Mouse (Mus musculus): ENCODE measurements around the gene Tcerg1l.

Tcerg1l gene

DNA sequence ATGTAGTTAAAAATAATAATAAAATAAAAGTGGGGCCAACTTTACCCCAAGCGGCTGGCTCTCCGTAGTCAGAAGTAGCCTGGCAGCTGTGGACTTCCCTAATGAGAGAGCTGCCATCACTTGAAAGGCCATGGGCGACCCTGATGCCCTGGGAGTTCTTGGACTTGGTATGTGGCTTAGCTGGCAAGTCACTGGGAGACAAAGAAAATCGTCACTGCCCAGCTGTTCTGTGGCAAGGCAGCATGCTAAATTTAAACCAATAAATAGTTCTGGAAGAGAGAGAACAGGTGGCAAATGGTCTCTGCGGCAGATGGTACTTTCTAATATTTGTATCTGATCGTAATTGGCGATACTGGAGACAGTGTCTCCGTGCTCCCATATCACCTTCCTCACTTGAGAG is 40.1 kb downstream of the Tcerg1l start:
- CTCF ChIA-PET, result no interaction called here

DNA sequence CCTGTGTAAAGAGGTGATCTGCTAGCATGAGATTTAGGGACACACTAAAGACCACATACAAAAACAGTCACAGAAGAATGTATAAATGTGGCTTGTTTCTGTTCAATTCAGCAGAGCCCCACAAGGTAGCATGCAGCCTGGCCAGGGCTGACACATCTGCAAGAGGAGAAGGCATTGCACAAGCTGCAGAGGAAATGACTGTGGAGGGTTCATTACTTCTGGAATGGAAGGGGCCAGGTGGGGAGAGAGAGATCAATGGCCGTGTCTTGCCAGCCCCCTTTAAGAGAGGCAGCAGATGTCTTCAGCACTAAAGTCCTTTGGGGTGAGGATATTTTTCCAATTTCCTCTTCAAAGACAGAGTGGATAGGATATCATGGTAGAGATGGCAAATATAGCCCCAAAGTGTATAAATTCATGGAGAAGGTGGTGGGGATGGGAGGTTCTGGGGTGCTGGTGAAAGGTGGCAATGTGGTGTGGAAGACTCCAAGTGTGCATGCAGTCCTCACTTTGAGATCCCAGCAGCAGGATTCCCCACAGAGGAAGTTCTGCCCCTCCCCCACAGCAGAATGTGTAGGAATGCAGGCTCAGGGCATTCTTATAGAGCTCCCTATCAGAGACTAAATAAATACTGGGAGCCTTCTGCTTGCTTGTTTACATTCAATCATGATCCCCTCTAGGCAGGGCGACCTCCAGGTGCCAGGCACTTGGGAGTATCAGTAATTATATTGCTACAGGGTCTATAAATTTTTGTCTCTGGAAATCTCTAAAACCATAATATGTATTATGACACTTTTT is 40.7 kb downstream of the Tcerg1l start:
- CTCF ChIA-PET, result no interaction called here

DNA sequence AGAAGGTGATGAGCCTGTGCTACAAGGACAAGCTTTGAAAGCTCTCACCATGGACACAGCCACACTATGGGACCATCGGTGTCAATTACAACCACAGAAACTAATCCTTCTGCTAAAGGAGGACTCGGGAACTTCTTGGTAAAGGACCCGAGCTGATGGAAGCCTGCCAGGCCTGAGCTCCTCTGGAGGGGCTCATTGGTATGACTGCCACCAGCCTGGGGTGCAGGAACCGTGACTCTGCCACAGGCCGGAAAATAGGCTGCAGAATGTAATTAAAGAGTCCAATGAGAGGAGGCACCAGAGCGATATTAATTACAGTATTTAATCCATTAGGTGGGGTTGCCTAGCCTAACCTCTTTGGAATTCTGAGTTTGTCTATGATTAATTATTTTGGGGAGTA is 52.1 kb downstream of the Tcerg1l start:
- CTCF ChIA-PET, result no interaction called here

DNA sequence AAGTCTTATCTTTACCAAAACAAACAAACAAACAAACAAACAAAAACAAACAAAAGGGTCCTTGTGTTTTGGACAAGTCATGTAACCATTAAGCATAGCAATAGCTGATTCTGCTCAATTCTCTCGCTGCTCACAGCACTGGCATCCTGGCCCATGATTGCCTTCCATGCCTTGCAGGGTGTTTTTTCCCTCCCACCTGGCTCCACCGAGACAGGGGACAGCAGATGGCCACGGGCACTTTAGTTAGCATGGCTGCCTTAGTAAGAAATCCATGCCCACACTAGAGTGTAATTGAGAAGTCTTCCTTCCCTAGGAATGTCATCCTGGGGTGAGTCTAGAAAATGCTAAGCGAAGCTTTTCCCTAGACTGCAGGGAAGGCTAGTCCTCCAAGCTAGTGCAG is 59.1 kb downstream of the Tcerg1l start:
- CTCF ChIA-PET, result no interaction called here

DNA sequence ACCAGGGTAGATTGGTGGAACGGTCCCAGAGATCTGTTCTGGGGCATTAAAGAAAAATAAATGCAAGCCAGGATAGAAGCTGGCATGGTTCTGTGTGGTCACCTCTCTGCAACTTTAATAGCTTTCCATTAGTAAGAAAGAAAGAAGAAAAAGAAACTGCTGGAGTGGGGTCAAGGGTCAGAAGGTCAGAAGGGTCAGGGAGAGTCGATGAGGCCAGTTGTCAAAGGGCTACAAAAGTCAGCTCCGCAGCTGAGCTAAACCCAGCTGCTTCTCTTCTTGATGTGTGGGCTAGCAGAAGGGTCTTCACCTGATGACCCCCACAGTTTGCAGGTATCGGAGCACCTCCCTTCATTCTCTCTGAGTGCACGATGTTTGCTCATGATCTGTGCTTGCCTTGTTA is 59.6 kb downstream of the Tcerg1l start:
- CTCF ChIA-PET, result no interaction called here

DNA sequence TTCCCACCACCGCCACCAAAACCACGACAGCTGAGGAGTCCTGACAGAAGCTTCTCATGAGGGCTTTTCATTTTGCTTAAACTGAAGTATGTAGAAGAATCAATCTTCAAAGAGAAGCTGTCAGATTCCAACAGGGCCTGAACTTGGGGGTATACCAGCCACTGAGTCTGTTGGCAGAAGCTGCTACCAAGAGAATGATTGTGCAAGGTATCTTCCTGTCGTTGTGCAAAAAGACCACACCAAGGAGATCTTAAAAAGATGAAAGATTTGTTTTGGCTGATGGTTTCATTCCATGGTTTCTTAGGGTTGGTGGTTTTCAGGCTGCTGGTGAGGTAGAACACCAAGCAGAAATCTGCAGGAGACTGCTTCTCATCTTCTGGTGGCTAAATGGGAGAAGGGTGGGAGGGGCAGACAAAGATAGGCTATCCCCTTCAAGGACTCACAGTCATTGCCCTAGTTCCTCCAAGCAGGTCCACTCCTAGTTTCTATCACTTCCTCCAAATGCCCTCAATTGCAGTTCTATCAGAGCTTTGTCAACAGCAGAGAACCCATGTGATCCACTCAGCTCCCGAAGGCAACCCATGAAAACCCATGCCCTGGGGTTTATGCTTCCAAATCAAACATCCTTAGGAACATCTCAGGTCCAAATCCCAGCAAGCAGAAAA is 64.9 kb downstream of the Tcerg1l start:
- CTCF ChIA-PET, result no interaction called here

DNA sequence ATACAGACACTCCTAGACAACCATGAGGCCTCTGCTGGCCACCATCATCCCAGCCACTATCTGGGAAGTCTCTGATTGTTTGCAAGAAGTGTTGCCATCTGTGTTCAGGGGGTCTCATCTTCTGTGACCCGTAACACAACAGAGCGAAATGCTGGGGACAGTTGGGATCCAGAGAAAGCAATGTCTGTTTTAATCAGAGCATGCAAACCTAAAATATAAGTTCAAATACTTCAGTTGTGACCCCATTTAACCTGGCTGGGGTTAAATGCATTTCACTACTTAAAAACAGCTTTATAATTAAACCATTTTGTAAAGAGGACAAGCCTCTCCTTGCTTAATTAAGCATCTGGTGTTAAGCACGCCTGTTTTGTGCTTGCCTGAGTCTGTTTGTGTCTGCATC is 66.3 kb downstream of the Tcerg1l start:
- CTCF ChIA-PET, result no interaction called here

DNA sequence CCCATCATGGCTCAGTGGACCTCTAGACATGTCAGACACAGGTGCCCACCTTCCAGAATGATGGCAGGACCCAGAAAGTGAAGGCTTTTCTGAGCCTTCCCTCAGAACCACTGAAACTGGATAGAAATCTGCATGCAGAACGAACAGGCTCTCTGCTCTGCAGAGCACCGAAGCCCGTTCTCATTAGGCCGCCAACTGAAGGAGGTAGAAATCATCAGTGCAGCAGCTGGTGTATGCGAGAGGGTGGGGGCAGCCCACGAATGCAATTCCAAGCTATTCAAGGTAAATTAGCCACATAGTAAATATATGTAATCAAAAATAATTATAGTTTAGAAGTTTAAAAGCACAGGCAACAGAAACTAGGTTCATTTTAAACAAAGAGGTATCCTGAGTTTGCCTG is 68.9 kb downstream of the Tcerg1l start:
- CTCF ChIA-PET, result no interaction called here

DNA sequence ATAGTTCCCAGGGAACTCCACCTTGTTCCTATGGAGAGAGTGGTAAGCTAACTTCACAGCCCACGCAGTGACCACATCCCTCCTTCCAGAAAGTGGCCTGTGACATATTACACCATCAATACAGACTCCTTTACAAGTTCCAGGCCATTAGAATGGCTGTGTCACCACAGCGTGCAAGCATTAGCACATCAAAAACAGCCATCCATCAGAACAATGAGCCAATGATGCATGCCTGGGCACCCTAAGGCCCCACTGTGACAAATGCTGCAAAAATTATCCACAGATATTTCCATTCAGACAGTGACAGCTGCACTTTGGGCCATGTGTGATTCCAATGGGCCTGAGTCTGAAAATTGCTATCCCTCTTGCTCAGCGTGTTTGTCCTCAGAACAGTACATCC is 70.8 kb downstream of the Tcerg1l start:
- CTCF ChIA-PET, result no interaction called here

DNA sequence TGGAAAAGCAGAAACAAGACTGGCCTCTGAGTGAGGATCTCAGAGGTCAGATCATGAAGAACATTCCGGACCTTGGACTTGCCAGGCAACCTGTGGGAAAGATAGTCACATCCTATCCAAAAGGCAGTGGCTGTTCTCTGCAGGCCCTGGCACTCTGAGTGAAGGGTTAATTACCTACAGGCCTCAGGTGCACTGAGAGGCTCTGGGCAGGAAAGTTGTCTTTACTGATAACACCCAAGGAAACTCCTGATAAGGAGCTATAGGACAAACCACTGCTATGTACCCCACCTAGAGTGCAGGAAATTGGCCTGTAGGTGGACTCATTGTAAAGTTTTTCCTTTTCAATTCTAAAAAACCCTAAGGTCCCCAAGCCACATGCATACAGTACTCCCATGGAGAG is 83.8 kb downstream of the Tcerg1l start:
- CTCF ChIA-PET, result no interaction called here

DNA sequence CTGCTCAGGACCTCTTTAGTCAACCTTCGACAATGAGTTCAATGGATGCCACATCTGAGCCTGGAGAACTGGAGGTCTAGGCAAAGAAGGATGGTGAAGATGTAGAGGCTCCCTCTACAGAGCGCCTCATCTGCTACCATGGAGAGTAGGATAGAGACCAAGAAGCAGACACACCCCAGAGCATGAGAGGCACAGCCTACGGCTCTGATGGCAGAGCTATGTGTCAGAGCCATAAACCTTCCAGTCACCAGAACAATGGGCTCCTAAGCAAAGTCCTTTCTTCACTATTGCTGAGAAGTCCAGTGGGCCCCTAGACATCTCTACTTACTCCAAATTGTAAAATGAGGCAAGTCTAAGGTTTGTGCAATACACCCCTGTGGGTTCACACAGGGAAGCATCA is 91.4 kb downstream of the Tcerg1l start:
- CTCF ChIA-PET, result no interaction called here

DNA sequence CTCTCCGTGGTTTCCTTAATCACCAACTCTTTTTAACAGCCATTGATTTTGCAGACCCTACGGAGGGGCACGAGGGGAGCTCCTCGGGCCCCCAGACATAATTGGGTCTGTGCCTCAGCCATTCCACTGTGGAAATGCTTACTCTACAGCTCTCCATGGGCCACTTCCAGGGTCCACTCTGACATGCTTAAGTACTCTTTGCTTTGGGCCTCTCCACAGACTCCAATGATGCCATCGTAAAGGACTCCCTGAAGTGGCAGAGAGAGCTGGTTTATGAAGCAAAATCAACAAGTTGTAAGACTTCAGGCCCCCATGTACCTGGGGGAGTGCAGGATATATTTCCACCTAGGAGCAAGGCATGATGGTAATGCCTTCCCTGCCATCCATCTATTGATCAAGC is 112.7 kb downstream of the Tcerg1l start:
- CTCF ChIA-PET, result no interaction called here

DNA sequence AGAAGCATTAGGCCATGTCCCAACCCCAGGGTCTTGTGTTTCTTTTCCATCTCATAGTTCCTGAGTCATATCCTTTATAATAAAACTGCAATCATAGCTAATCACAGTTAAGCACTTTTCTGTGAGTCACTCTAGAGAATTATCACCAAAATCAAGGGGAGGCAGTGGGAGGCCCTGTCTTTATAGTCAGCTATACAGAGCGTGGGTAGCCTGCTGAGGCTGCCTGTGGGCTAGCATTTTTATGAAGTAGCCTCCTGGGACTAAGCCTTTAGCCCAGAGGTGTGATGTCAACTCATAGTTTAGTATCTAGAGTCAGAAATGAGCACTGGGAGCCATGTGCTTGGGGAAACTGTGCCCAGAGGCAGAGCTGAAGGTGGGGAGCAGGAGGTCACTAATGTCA is 122.3 kb downstream of the Tcerg1l start:
- CTCF ChIA-PET, result no interaction called here

DNA sequence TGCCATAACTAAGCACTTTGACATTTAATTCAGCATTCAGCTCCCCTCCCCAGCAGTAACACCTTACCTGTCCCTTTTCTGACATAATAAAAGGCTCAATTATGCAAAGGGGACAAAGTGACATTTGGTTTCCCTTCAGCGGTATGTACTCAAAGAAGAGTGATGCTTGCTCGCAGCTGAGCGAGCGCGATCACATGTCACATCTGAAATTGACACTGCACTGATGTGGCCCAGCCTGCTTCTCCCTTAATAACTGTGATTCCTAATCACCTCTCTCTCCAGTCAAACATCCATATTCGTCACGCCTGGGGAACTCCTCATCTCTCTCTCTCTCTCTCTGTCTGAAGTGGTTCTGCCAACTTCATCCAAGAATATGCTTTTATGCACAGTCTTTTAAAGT is 126.2 kb downstream of the Tcerg1l start:
- CTCF ChIA-PET, result no interaction called here

DNA sequence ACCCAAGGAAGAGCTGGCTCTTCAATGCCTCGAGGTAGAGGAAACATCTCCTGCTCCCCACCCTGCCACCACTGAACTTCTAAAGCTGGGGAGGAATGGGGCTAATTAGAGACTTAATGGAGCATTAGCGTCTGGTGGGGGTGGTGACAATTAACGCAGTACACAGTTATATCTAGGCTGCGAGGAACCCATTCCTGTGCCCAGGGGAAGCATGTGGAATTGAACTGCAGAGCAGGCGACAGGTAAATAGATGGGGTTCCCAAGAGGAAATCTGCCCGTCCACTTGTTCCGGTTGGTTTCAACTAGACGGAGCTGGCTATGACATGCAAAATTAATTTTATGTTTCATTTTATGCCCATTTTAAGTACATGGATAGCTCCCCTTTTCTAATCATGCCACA is 128.1 kb downstream of the Tcerg1l start:
- CTCF ChIA-PET, result no interaction called here

DNA sequence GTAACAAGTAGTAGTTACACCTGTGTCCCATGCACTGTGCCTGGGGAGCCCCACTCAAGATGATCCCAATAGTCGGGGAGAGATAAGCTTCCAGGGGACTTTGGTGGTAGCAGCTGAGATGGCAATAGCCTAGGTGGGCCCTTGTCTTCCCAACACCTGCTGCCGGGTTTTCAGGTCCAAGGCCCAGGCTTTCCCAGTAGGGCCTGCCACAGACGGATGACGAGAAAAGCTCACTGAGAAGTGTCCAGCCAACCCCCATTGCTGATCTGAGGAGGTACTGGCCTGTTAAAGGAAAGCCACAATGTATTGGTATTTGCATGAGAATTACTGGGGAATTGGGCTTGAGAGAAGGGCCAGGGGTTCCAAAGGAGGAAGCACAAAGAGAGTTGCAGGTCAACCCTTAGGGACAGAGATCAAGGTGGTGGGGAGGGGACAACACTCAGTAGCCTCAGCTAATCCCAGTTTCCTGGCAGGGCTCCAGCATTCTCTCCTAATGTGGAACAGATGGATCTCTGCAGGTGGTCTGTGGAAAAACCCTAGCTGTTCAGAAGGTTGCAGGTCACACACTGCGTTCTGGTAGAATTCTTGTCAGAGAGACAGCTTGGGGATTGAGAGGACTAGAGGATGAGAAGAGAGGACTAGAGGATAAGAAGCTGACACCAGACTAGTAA is 129.4 kb downstream of the Tcerg1l start:
- CTCF ChIA-PET, result no interaction called here

DNA sequence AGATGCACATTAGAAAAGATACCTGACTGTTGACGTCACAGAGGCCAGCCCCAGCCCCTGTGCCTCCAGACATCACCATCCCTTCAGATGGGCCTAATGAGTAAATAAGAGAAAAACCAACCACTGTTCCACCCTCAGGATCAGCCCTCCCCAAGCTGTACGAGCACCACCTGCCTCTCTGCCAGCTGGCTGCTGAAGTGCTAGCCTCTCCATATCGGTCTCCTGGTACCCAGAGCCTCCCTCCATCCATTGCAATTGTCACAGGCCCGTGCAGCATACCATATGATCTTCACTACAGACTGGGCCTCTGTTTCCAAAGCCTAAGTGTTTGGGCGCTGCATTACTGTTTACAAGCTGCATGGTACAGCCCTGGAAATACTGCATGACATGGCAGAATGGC is 148.9 kb downstream of the Tcerg1l start:
- CTCF ChIA-PET, result no interaction called here

DNA sequence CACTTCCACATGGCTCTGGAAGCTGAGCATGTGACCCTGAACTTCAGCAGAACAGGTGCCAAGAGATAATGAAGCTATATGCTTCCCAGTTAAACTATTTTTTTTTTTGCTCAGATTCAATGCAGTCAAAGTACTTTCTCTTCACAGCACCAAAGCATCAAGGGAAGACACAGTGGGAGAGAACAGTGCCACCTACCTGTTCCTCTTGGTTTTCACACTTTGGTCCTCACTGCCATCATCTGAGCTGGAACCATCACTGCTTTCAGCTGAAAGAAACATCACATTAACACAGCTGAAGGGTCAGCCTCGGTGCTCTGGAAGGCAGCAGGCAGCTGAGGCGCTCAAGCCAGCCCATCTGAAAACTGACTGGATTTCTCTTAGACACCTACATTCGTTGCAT is 149.4 kb downstream of the Tcerg1l start:
- CTCF ChIA-PET, result no interaction called here

DNA sequence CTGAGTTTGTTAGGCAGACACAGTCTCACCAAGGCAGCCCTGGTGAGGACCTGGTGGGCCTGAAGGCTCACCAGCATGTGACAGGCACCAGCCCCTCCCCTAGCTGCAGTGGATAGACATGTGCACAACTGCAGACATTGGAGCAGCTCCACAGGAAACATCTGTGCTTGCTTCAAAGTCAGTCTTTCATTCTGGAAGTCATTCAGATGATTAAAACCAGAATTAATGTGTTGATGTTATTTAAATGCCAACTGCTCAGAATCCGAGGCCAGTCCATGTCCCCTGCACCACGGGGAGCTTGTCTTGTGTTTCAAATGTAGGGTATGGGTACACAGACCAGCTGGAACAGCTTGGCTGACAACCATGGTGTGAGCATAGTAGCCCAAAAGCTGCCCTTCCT is 150.8 kb downstream of the Tcerg1l start:
- CTCF ChIA-PET, result no interaction called here

DNA sequence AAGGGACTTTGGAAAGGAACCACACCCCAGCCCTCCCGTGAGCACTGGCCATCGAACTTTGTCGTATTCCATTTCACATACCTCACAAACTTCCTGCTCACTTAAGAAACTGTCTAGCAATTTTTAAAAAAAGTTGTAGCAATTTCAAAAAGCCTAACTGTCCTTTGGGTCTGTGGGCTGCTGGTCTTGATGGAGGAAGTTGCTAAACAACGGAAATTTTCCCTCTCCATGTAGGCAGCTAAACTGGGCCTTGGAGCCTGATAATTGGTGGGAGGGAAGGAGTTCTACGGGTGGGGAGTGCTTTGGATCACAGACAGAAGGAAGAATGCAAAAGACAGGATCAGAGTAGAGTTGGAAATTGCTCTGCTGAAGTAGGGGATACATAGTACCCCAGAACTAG is 155.3 kb downstream of the Tcerg1l start:
- CTCF ChIA-PET, result no interaction called here

DNA sequence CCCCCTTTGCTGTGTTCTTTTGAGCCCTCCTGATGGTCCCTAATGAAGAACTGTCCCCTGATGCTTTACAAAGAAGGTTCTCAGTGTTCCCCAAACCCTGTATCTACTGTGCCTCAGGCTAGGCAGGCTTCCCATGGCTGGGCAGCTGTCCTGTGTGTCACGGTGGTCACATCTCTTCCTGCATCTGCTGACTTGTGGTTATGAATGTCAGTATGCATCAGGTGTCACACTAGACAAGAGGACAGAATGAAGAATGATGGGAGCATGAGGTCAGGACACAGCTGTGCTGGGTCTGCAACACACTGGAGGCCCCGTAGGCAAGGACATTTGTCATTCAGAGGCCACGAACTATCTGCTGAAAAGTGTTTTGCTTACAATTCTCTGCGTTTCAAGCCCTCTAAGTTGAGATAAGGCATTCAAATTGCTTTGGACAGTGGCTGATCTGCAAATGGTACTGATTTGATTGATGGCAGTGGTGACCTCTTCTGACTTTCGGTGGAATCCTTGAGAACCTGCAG is 159.8 kb downstream of the Tcerg1l start:
- CTCF ChIA-PET, result no interaction called here

DNA sequence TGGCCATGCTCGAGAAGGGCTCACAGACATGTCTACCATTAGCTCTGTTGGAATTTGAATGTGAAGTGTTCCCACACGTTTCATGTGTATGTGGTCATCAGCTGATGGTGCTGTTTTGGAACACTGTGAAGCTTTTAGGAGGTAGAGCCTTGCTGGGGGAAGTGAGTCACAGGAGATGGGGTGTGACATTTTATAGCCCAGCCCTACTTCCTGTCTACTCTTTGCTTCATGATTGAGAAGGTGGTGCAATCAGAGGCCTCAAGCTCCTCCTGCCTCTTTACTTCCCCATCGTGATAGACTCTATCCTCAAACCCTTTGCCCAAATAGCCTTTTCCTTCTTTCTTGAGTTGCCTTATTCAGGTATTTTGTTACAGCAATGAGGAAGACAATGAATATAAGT is 173.3 kb downstream of the Tcerg1l start:
- CTCF ChIA-PET, result no interaction called here

DNA sequence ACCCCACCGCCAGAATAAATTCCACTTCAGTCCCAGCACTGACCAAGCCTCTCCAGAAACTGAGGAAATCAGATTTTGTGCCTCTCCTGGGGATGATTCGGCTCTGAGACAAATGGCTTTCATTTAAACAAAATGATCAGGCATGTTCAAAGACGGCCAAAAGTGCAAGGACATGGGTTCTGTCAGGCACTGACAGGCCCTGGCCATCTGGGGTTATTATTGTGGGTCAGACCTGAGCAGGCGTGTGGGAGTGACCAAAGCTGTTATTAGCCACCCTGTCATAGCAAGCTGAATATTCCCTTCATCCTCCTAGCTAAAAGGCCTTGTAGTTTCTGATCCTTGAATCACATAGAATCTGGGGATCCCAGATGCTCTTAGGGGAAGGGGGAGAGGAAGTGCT is 174.6 kb downstream of the Tcerg1l start:
- CTCF ChIA-PET, result no interaction called here
